Mouse (Mus musculus) stomach, postnatal 0 days (tissue): ENCODE results near the gene Zfp715. TPM values are rescaled to one million over a fixed set of nuclear protein-coding genes. Genes with fewer than 3 reads are reported as not detected.

Experiments used
- ATAC-seq: fragments of 200-750 bp; cut with Nextera tagmentation; 2 replicates; pipeline ENCODE4 v1.8.0; 2017; ENCODE audit not compliant: low FRiP score, low TSS enrichment
- DNase-seq: peaks from one replicate; pipeline ENCODE4 v3.0.0-alpha.2; 2016; ENCODE audit warnings: low spot score
- H3K27ac ChIP-seq: fragments of 300-500 bp; sonication (generic); replicated peaks from 2 replicates; pipeline ENCODE4 v1.5.1; 2014; ENCODE audit warnings: mild to moderate bottlenecking, control low read depth
- H3K27me3 ChIP-seq: fragments of 300-500 bp; sonication (generic); 2 replicates; pipeline ENCODE4 v1.6.1; 2014; ENCODE audit warnings: low read length; ENCODE audit not compliant: control insufficient read depth, insufficient read depth
- H3K36me3 ChIP-seq: fragments of 300-500 bp; sonication (generic); 2 replicates; pipeline ENCODE4 v1.6.1; 2014; ENCODE audit warnings: low read length, mixed read lengths; ENCODE audit not compliant: control insufficient read depth, insufficient read depth
- H3K4me1 ChIP-seq: fragments of 300-500 bp; sonication (generic); replicated peaks from 2 replicates; pipeline ENCODE4 v1.6.1; 2014; ENCODE audit warnings: antibody characterized with exemption; ENCODE audit not compliant: control insufficient read depth, insufficient read depth
- H3K4me2 ChIP-seq: fragments of 300-500 bp; sonication (generic); replicated peaks from 2 replicates; pipeline ENCODE4 v1.6.1; 2014; ENCODE audit warnings: low read depth, mild to moderate bottlenecking, control low read depth, moderate library complexity
- H3K4me3 ChIP-seq: fragments of 300-500 bp; sonication (generic); 2 replicates; pipeline ENCODE4 v1.5.1; 2014; ENCODE audit warnings: low read depth, low read length, control low read depth
- H3K9ac ChIP-seq: fragments of 300-500 bp; sonication (generic); 2 replicates; pipeline ENCODE4 v1.6.1; 2014; ENCODE audit warnings: mild to moderate bottlenecking, low read length, control low read depth, mixed read lengths
- H3K9me3 ChIP-seq: fragments of 300-500 bp; sonication (generic); 2 replicates; pipeline ENCODE4 v1.6.1; 2016; ENCODE audit warnings: low read length; ENCODE audit not compliant: control insufficient read depth
- CTCF ChIP-seq: IDR thresholded peaks from 2 replicates; pipeline ENCODE4 v1.5.1; 2016; ENCODE audit warnings: antibody characterized with exemption, low read depth, mild to moderate bottlenecking, moderate library complexity
- EP300 ChIP-seq: optimal IDR thresholded peaks from 2 replicates; pipeline ENCODE3; 2016; ENCODE audit warnings: antibody characterized with exemption
- WGBS: fragments of 180-500 bp; shearing (Covaris S2); extraction: QIAGEN DNeasy Blood & Tissue Kit; methylation state at CpG from one replicate; pipeline ENCODE4 v1.1.7; 2014; 5-methylcytosine and 5-hydroxymethylcytosine counted together
- polyA plus RNA-seq: library from polyadenylated mRNA; unstranded; fragments of >200 nt; fragmentation: Nextera tagmentation; extraction: Ambion mirVana; gene quantifications from 2 replicates; pipeline ENCODE4 v1.2.1, GENCODE M21; 2015

Gene Zfp715
- polyA plus RNA-seq, result 5.4 and 6.5 TPM in 2 replicates

- H3K27ac ChIP-seq, result peak within 1 kb of the TSS; percentile 94
- H3K4me1 ChIP-seq, result 0 out of 2 replicates have a peak, but pooled peaks cover 4% of the 10 kb centered on the region
- no peaks in the 10 kb centered on the region for H3K27me3 ChIP-seq
- under 1% methylated on average over 33 of the region's 33 CpGs for WGBS
- ATAC-seq (peak; percentile 98), DNase-seq (peak; percentile 94)
- H3K9me3 ChIP-seq, result no peaks in the 10 kb centered on the region
- peak within 1 kb of the TSS; percentile 85 for H3K4me3 ChIP-seq
- H3K4me2 ChIP-seq, result peak within 1 kb of the TSS; percentile 88
- peak; percentile 54 for TF ChIP-seq EP300
- no peak for TF ChIP-seq CTCF
- no peaks in the 10 kb centered on the region for H3K36me3 ChIP-seq
- H3K9ac ChIP-seq, result peak within 1 kb of the TSS; percentile 89
Measured at GRCm38 (mm10) chr7:43313013-43313428, at the start of gene Zfp715. Gene Zfp715, minus strand, starts transcription at chr7:43313294.

- no peak overlapping the region for H3K4me2 ChIP-seq
- no peak overlapping the region for H3K27ac ChIP-seq
- no peak for ATAC-seq
- no peaks in the 10 kb centered on the region for H3K27me3 ChIP-seq
- H3K9ac ChIP-seq, result no peak overlapping the region
- no peak overlapping the region for H3K4me3 ChIP-seq
- H3K4me1 ChIP-seq, result no peaks in the 10 kb centered on the region
- WGBS, result 61% methylated on average over 4 of the region's 4 CpGs
- TF ChIP-seq EP300, result no peak
- no peak for TF ChIP-seq CTCF
- H3K9me3 ChIP-seq, result no peaks in the 10 kb centered on the region
- DNase-seq, result no peak
- H3K36me3 ChIP-seq, result no peaks in the 10 kb centered on the region
Measured at GRCm38 (mm10) chr7:43362021-43362420, 48.9 kb upstream of the Zfp715 start.

- no peak overlapping the region for H3K4me2 ChIP-seq
- no peaks in the 10 kb centered on the region for H3K36me3 ChIP-seq
- no peaks in the 10 kb centered on the region for H3K9me3 ChIP-seq
- no peak overlapping the region for H3K9ac ChIP-seq
- DNase-seq (no peak), ATAC-seq (no peak)
- no peak overlapping the region for H3K27ac ChIP-seq
- WGBS, result 79% methylated on average over 1 of the region's 1 CpGs
- no peaks in the 10 kb centered on the region for H3K4me1 ChIP-seq
- no peak overlapping the region for H3K4me3 ChIP-seq
- H3K27me3 ChIP-seq, result no peaks in the 10 kb centered on the region
- no peak for TF ChIP-seq EP300
Measured at GRCm38 (mm10) chr7:43361442-43361841, 48.3 kb upstream of the Zfp715 start.

GRCm38 (mm10) chr7:43358556-43358955 is 45.5 kb upstream of the Zfp715 start:
- Histone ChIP-seq H3K9ac (no peak overlapping the region), H3K4me3 (no peak overlapping the region), H3K4me1 (no peaks in the 10 kb centered on the region), H3K4me2 (no peak overlapping the region), H3K9me3 (no peaks in the 10 kb centered on the region), H3K36me3 (no peaks in the 10 kb centered on the region), H3K27ac (no peak overlapping the region), H3K27me3 (no peaks in the 10 kb centered on the region)
- WGBS, result 59% methylated on average over 3 of the region's 3 CpGs
- no peak for ATAC-seq
- no peak for DNase-seq
- TF ChIP-seq EP300 (no peak), CTCF (no peak)

- Histone ChIP-seq H3K27ac (no peak overlapping the region), H3K9me3 (no peaks in the 10 kb centered on the region), H3K9ac (no peak overlapping the region), H3K36me3 (no peaks in the 10 kb centered on the region), H3K4me2 (no peak overlapping the region), H3K4me1 (no peaks in the 10 kb centered on the region), H3K27me3 (no peaks in the 10 kb centered on the region), H3K4me3 (no peak overlapping the region)
- 12% methylated on average over 12 of the region's 12 CpGs for WGBS
- ATAC-seq (peak; percentile 19; the same call in 1 of the 2 replicates), DNase-seq (peak; percentile 14)
- TF ChIP-seq CTCF, result no peak
- no peak for TF ChIP-seq EP300
Measured at GRCm38 (mm10) chr7:43354893-43355835, 42.1 kb upstream of the Zfp715 start.

- H3K4me1 ChIP-seq, result no peaks in the 10 kb centered on the region
- no peak overlapping the region for H3K4me2 ChIP-seq
- no peak for DNase-seq
- H3K9me3 ChIP-seq, result no peaks in the 10 kb centered on the region
- 57% methylated on average over 4 of the region's 4 CpGs for whole genome bisulfite sequencing
- peak; percentile 53; the same call in 1 of the 2 replicates for ATAC-seq
- no peak overlapping the region for H3K4me3 ChIP-seq
- no peak overlapping the region for H3K9ac ChIP-seq
- no peak for TF ChIP-seq EP300
- TF ChIP-seq CTCF, result no peak
- no peak overlapping the region for H3K27ac ChIP-seq
- no peaks in the 10 kb centered on the region for H3K27me3 ChIP-seq
- no peaks in the 10 kb centered on the region for H3K36me3 ChIP-seq
Measured at GRCm38 (mm10) chr7:43353758-43354157, 40.7 kb upstream of the Zfp715 start.
